Mouse (Mus musculus) heart, embryonic 12.5 days (tissue): ENCODE measurements around the gene Abca1. TPM values are rescaled to one million over a fixed set of nuclear protein-coding genes. Genes with fewer than 3 reads are reported as not detected.

Experiments used
- ATAC-seq: fragments of 200-750 bp; cut with Nextera tagmentation; 2 replicates; pipeline ENCODE4 v1.8.0; 2017; ENCODE audit warnings: moderate TSS enrichment, moderate library complexity; ENCODE audit not compliant: insufficient number of reproducible peaks, low FRiP score
- H3K27ac ChIP-seq: fragments of 300-500 bp; sonication (generic); 2 replicates; pipeline ENCODE4 v1.5.1; 2016; ENCODE audit warnings: mild to moderate bottlenecking, moderate library complexity; ENCODE audit not compliant: poor library complexity, severe bottlenecking
- H3K27me3 ChIP-seq: fragments of 300-500 bp; sonication (generic); replicated peaks from 2 replicates; pipeline ENCODE4 v1.6.1; 2016; ENCODE audit warnings: mild to moderate bottlenecking, moderate library complexity
- H3K36me3 ChIP-seq: fragments of 300-500 bp; sonication (generic); 2 replicates; pipeline ENCODE4 v1.6.1; 2016; ENCODE audit warnings: mild to moderate bottlenecking, moderate library complexity
- H3K4me1 ChIP-seq: fragments of 300-500 bp; sonication (generic); replicated peaks from 2 replicates; pipeline ENCODE4 v1.6.1; 2016; ENCODE audit warnings: mild to moderate bottlenecking
- H3K4me2 ChIP-seq: fragments of 300-500 bp; sonication (generic); 2 replicates; pipeline ENCODE4 v1.6.1; 2016; ENCODE audit warnings: mild to moderate bottlenecking, moderate library complexity
- H3K4me3 ChIP-seq: fragments of 300-500 bp; sonication (generic); 2 replicates; pipeline ENCODE4 v1.5.1; 2016; ENCODE audit warnings: mild to moderate bottlenecking
- H3K9ac ChIP-seq: fragments of 300-500 bp; sonication (generic); 2 replicates; pipeline ENCODE4 v1.6.1; 2016; ENCODE audit warnings: mild to moderate bottlenecking, moderate library complexity
- H3K9me3 ChIP-seq: fragments of 300-500 bp; sonication (generic); replicated peaks from 2 replicates; pipeline ENCODE4 v1.6.1; 2016; ENCODE audit warnings: mild to moderate bottlenecking, moderate library complexity
- WGBS: fragments of 180-500 bp; shearing (Covaris S2); methylation state at CpG from one replicate; pipeline ENCODE4 v1.1.7; 2016; 5-methylcytosine and 5-hydroxymethylcytosine counted together
- polyA plus RNA-seq: library from polyadenylated mRNA; unstranded; fragments of >200 nt; fragmentation: Nextera tagmentation; extraction: Ambion mirVana; gene quantifications from 2 replicates; pipeline ENCODE4 v1.2.1, GENCODE M21; 2016

Abca1 gene
- polyA plus RNA-seq, 1 experiment from 2014 or later, result 3.8 TPM

DNA sequence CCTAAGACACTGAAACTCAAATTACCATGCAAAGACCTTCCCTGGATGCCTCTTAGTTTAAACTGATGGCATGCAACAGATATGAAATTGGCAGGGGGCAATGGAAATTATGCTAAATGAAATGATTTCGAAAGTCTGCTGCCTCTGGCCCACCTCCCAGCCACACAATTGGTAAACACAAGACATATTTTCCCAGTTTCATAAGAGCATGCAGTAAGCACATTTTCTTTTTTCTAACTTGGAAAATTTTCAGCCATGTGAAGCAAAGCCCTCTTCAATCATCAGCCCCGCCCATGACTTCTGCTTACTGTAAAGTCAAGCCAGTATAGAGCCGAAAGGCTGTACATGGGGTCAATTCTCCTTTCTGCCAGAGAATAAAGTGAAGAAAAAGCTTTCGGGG is 51.5 kb downstream of the Abca1 start:
- 72% methylated on average over 4 of the region's 4 CpGs for WGBS
- Histone ChIP-seq H3K4me3 (no peak overlapping the region), H3K36me3 (peaks cover 3% of the 10 kb centered on the region; the same call in 1 of the 2 replicates), H3K4me2 (no peak overlapping the region), H3K4me1 (peaks cover 2% of the 10 kb centered on the region), H3K9ac (no peak overlapping the region), H3K9me3 (no peaks in the 10 kb centered on the region), H3K27me3 (no peaks in the 10 kb centered on the region), H3K27ac (no peak overlapping the region)
- no peak for ATAC-seq

DNA sequence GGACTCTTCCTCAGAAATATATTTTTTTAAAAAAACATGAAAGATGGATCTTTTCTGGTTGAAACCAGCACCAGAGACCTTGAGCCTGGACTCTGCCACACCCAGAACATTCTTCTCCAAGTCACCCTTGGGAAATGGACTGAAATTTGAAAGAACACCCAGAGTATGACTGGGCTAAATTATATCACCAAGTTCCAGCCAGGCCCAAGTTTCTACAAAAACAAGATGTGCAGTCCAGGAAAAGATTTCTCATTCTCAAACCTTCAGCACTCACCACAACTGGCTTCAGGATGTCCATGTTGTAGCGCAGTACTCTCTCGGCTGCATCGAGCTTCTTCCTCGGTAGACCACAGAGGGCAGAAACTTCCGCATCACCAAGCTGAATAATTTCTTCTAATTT is 53.0 kb downstream of the Abca1 start:
- Histone ChIP-seq H3K9me3 (no peaks in the 10 kb centered on the region), H3K9ac (no peak overlapping the region), H3K4me1 (peaks cover 6% of the 10 kb centered on the region), H3K27me3 (no peaks in the 10 kb centered on the region), H3K36me3 (no peaks in the 10 kb centered on the region), H3K4me2 (no peak overlapping the region), H3K27ac (no peak overlapping the region), H3K4me3 (no peak overlapping the region)
- WGBS, result 94% methylated on average over 5 of the region's 5 CpGs
- ATAC-seq, result no peak

GRCm38 (mm10) chr4:53106071-53106470 is 53.6 kb downstream of the Abca1 start:
- 75% methylated on average over 3 of the region's 3 CpGs for WGBS
- no peak overlapping the region for H3K9ac ChIP-seq
- H3K9me3 ChIP-seq, result no peaks in the 10 kb centered on the region
- H3K27ac ChIP-seq, result no peak overlapping the region
- no peaks in the 10 kb centered on the region for H3K36me3 ChIP-seq
- peaks cover 6% of the 10 kb centered on the region for H3K4me1 ChIP-seq
- H3K4me3 ChIP-seq, result no peak overlapping the region
- H3K4me2 ChIP-seq, result no peak overlapping the region
- no peaks in the 10 kb centered on the region for H3K27me3 ChIP-seq
- ATAC-seq, result no peak

DNA sequence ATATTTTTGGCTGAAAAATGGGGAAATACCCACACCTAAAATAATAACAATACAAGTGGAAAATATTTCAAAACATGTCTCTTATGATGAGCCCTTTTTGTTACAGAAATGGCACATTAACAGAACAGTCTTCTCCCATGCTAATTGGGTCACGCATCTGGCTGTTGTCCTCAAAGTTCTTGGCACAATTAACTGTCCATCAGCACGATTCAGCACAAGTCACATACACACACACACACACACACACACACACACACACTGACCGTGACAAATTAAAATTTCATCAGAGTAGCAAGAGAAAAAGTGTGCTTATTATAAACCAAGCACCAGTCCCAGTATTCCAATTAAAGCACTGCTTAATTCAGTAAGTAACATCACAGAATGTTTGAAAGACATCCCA is 55.1 kb downstream of the Abca1 start:
- no peak for ATAC-seq
- no peak overlapping the region for H3K27ac ChIP-seq
- H3K4me1 ChIP-seq, result peaks cover 6% of the 10 kb centered on the region
- no peak overlapping the region for H3K9ac ChIP-seq
- no peak overlapping the region for H3K4me2 ChIP-seq
- no peaks in the 10 kb centered on the region for H3K36me3 ChIP-seq
- H3K9me3 ChIP-seq, result no peaks in the 10 kb centered on the region
- H3K27me3 ChIP-seq, result no peaks in the 10 kb centered on the region
- no peak overlapping the region for H3K4me3 ChIP-seq
- 89% methylated on average over 3 of the region's 3 CpGs for WGBS

DNA sequence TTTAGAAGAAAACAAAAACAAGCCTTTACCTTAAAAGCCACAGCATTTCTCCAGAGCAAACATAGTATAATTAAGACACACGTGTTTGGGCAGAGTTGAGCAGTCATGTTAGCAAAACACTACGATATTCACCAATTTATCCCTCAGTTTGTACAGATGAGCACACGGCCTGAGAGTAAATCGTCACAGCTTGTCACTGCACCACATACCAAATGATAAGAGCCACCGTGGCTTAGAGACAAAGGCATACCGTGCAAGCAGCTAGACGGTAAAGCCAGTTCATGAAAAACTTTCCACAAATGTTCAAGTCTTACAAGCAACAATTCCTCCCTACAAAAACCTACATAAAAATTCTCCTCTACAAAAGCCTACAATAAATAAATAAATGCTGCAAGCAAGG is 57.2 kb downstream of the Abca1 start:
- Histone ChIP-seq H3K4me3 (no peak overlapping the region), H3K27ac (no peak overlapping the region), H3K36me3 (no peaks in the 10 kb centered on the region), H3K27me3 (no peaks in the 10 kb centered on the region), H3K9me3 (no peaks in the 10 kb centered on the region), H3K4me1 (peaks cover 6% of the 10 kb centered on the region), H3K4me2 (no peak overlapping the region), H3K9ac (no peak overlapping the region)
- 26% methylated on average over 7 of the region's 7 CpGs for WGBS
- no peak for ATAC-seq

GRCm38 (mm10) chr4:53101306-53101705 is 58.4 kb downstream of the Abca1 start:
- Histone ChIP-seq H3K9ac (no peak overlapping the region), H3K4me3 (no peak overlapping the region), H3K4me2 (no peak overlapping the region), H3K27me3 (no peaks in the 10 kb centered on the region), H3K27ac (no peak overlapping the region), H3K9me3 (no peaks in the 10 kb centered on the region), H3K4me1 (peaks cover 6% of the 10 kb centered on the region), H3K36me3 (no peaks in the 10 kb centered on the region)
- 74% methylated on average over 5 of the region's 5 CpGs for WGBS
- ATAC-seq, result no peak

GRCm38 (mm10) chr4:53100492-53100891 is 59.2 kb downstream of the Abca1 start:
- Histone ChIP-seq H3K9ac (no peak overlapping the region), H3K4me3 (no peak overlapping the region), H3K36me3 (no peaks in the 10 kb centered on the region), H3K27ac (no peak overlapping the region), H3K4me2 (no peak overlapping the region), H3K27me3 (no peaks in the 10 kb centered on the region), H3K4me1 (peaks cover 6% of the 10 kb centered on the region), H3K9me3 (no peaks in the 10 kb centered on the region)
- ATAC-seq, result no peak
- 87% methylated on average over 9 of the region's 9 CpGs for WGBS

- 85% methylated on average over 4 of the region's 4 CpGs for WGBS
- Histone ChIP-seq H3K4me3 (no peak overlapping the region), H3K9ac (no peak overlapping the region), H3K27me3 (no peaks in the 10 kb centered on the region), H3K36me3 (peaks cover 11% of the 10 kb centered on the region), H3K9me3 (no peaks in the 10 kb centered on the region), H3K27ac (no peak overlapping the region), H3K4me2 (no peak overlapping the region), H3K4me1 (no peaks in the 10 kb centered on the region)
- ATAC-seq, result no peak
These were observed 64.8 kb downstream of the Abca1 start for GRCm38 (mm10) chr4:53094850-53095249.

DNA sequence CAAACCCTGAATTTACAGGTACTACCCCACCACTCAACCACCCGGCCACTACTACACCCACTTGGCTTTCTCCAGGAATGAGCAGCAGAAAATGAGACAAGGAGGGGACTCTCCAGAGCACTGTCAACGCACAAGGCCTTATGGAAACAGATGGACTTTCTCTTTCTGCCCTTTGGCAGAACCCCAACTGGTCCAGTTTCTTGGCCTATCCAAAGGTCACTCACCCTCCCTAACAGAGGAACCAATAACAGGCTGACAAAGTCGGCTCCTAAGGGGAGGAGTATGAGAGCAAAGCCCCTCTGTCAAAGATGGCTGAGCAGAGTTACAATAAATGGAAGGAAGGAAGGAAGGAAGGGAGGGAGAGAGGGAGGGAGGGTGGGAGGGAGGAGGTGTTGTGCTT is 65.4 kb downstream of the Abca1 start:
- no peak for ATAC-seq
- Histone ChIP-seq H3K4me1 (no peaks in the 10 kb centered on the region), H3K36me3 (peaks cover 11% of the 10 kb centered on the region), H3K9ac (no peak overlapping the region), H3K27ac (no peak overlapping the region), H3K9me3 (no peaks in the 10 kb centered on the region), H3K4me3 (no peak overlapping the region), H3K4me2 (no peak overlapping the region), H3K27me3 (no peaks in the 10 kb centered on the region)
- 79% methylated on average over 3 of the region's 3 CpGs for WGBS

- no peak for ATAC-seq
- no peaks in the 10 kb centered on the region for H3K27me3 ChIP-seq
- no peaks in the 10 kb centered on the region for H3K9me3 ChIP-seq
- H3K36me3 ChIP-seq, result peaks cover 13% of the 10 kb centered on the region
- no peaks in the 10 kb centered on the region for H3K4me1 ChIP-seq
- no peak overlapping the region for H3K4me3 ChIP-seq
- no peak overlapping the region for H3K9ac ChIP-seq
- 87% methylated on average over 4 of the region's 4 CpGs for WGBS
- H3K4me2 ChIP-seq, result no peak overlapping the region
- H3K27ac ChIP-seq, result no peak overlapping the region
These were observed 66.1 kb downstream of the Abca1 start for GRCm38 (mm10) chr4:53093615-53094014.

DNA sequence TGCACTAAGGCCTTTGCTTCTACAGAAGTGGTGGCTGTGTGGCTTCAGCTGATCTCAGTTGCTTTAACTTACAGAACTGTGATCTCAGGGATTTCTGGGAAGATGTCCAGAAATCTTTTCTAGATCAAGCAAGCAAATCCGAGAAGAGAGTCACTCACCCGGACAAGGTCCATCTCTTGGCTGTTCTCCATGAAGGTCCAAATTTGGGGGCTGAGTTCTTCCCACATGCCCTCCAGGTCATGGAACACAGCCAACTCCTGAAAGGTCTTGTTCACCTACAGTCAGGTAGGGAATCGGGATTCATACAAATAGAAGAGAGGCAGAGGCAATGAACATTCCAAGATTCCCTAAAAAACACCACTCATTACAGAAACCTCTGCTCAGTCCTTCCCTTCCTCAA is 70.1 kb downstream of the Abca1 start:
- no peak overlapping the region for H3K4me2 ChIP-seq
- H3K27me3 ChIP-seq, result no peaks in the 10 kb centered on the region
- H3K27ac ChIP-seq, result no peak overlapping the region
- peaks cover 13% of the 10 kb centered on the region for H3K36me3 ChIP-seq
- no peaks in the 10 kb centered on the region for H3K9me3 ChIP-seq
- no peak overlapping the region for H3K4me3 ChIP-seq
- 79% methylated on average over 3 of the region's 3 CpGs for WGBS
- H3K4me1 ChIP-seq, result no peaks in the 10 kb centered on the region
- H3K9ac ChIP-seq, result no peak overlapping the region
- ATAC-seq, result no peak

DNA sequence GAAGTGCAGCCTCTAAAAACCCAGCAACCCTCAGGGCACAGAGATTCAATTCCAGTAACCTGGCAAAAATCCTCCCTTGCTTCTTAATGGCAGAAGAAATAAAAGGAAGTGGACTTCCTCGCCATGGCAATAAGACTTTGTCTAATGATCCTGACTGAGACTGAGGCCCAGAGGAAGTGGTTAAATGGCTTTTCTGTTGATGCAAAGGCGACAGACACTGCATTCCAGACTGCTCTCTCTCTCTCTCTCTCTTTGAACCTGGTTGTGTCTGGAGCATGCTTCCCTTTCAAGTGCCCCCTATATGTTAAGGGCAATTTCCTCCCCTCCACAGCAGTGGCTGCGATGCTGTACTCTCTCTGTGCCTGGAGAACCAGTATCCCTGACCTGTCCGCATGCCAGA is 70.7 kb downstream of the Abca1 start:
- Histone ChIP-seq H3K4me2 (no peak overlapping the region), H3K4me1 (no peaks in the 10 kb centered on the region), H3K27ac (no peak overlapping the region), H3K27me3 (no peaks in the 10 kb centered on the region), H3K9me3 (no peaks in the 10 kb centered on the region), H3K9ac (no peak overlapping the region), H3K4me3 (no peak overlapping the region), H3K36me3 (peaks cover 17% of the 10 kb centered on the region)
- ATAC-seq, result no peak
- WGBS, result 44% methylated on average over 4 of the region's 4 CpGs
